Mouse (Mus musculus): ENCODE measurements around the gene Aldh3a2. TPM values are rescaled to one million over a fixed set of nuclear protein-coding genes. Genes with fewer than 3 reads are reported as not detected.
A peak's percentile ranks its signal among the peaks of the same experiment; 100 is the strongest.

The Aldh3a2 gene
- total and polyA plus RNA-seq, 3 experiments = 11.0 to 15.0 TPM; not detected in 1

GRCm38 (mm10) chr11:61266551-61267533 lies at the start of gene Aldh3a2 (continued):
- TF ChIP-seq USF1 (IDR thresholded peaks at IDR 0.05; ENCODE audit: low read depth, low read length) (peak; percentile 100), GATA1 (IDR thresholded peaks at IDR 0.05; ENCODE audit: low read depth, low read length) (peak; percentile 74), ZKSCAN1 (IDR thresholded peaks at IDR 0.05; ENCODE audit: low read depth, low read length) (no peak), POLR2A (IDR thresholded peaks at IDR 0.05; ENCODE audit: control insufficient read depth in 1 of 2, insufficient read depth in 1 of 2, low read depth in 1 of 2, low read length in 2 of 2, poor library complexity in 1 of 2) (peak; percentile 98 to 99), CHD1 (IDR thresholded peaks at IDR 0.05; ENCODE audit: low read depth, low read length) (no peak; the same call in 1 of the 2 replicates), MYC (IDR thresholded peaks at IDR 0.05; ENCODE audit: low read depth, low read length) (0 out of 2 replicates have a peak, but pooled peaks have one; percentile 48), JUND (IDR thresholded peaks at IDR 0.05; ENCODE audit: low read depth, low read length) (no peak)

DNA sequence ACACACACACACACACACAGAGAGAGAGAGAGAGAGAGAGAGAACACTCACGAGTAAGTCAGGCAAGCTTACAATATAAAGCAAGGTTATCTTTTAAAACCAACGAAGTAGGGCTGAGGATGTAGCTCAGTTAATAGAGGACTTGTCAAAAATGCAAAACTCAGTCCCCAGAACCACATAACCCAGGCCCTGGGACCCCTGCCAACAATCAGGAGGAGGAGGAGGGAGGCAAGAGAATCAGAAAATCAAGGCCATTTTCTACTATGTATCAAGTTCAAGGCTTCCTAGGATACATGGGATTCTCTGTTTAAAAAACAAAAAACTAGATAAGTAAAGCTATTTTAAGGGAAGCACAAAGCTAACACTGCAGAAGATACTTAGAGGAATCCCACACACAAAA lies 49.6 kb upstream of the Aldh3a2 start:
- no peaks in the 10 kb centered on the region for H3K79me2 ChIP-seq (ENCODE audit: control insufficient read depth, insufficient read depth, low read length, poor library complexity)
- H3K9ac ChIP-seq (ENCODE audit: control insufficient read depth, low read depth, low read length, poor library complexity, severe bottlenecking) = no peak overlapping the region
- H3K4me1 ChIP-seq (ENCODE audit: control insufficient read depth in 1 of 2, insufficient read depth in 2 of 2, low read length in 2 of 2) = peaks cover 15 to 19% of the 10 kb centered on the region in 2 experiments
- H3K4me3 ChIP-seq (ENCODE audit: control insufficient read depth in 1 of 2, insufficient read depth in 1 of 2, low read depth in 2 of 2, low read length in 2 of 2) = no peak overlapping the region
- peaks cover 0 to 15% of the 10 kb centered on the region in 2 experiments; a peak in 2 of 4 replicates for H3K36me3 ChIP-seq (ENCODE audit: control insufficient read depth in 1 of 2, insufficient read depth in 2 of 2, low read length in 2 of 2)
- peak; percentile 29 for DNase-seq (ENCODE audit: low read depth, low spot score)
- no peak overlapping the region for H3K27ac ChIP-seq (ENCODE audit: control insufficient read depth, low read depth, low read length)
- no peaks in the 10 kb centered on the region for H3K27me3 ChIP-seq (ENCODE audit: control insufficient read depth in 1 of 2, insufficient read depth in 2 of 2, low read length in 2 of 2)
- no peaks in the 10 kb centered on the region for H3K9me3 ChIP-seq (replicated peaks; ENCODE audit: insufficient read depth, low read length)
- TF ChIP-seq RCOR1 (IDR thresholded peaks at IDR 0.05; ENCODE audit: low read depth, low read length) (no peak), MXI1 (IDR thresholded peaks at IDR 0.05; ENCODE audit: low read depth, low read length) (no peak), BHLHE40 (IDR thresholded peaks at IDR 0.05; ENCODE audit: borderline replicate concordance, low read depth, low read length) (no peak), TBP (IDR thresholded peaks at IDR 0.05; ENCODE audit: low read depth, low read length) (no peak), EP300 (IDR thresholded peaks at IDR 0.05; ENCODE audit: low read depth in 1 of 2, low read length in 2 of 2) (no peak), MAX (IDR thresholded peaks at IDR 0.05; ENCODE audit: low read length) (no peak), ZMIZ1 (IDR thresholded peaks at IDR 0.05; ENCODE audit: low read depth, low read length) (no peak), TCF12 (IDR thresholded peaks at IDR 0.05; ENCODE audit: low read depth, low read length) (no peak), ZNF384 (IDR thresholded peaks at IDR 0.05; ENCODE audit: low read depth, low read length) (no peak), JUND (IDR thresholded peaks at IDR 0.05; ENCODE audit: low read depth, low read length) (no peak), ZKSCAN1 (IDR thresholded peaks at IDR 0.05; ENCODE audit: low read depth, low read length) (no peak), ZC3H11A (IDR thresholded peaks at IDR 0.05; ENCODE audit: low read depth, low read length) (no peak), NELFE (IDR thresholded peaks at IDR 0.05; ENCODE audit: low read depth, low read length) (no peak)

Data from MEL (cell line).